Mouse (Mus musculus) kidney, postnatal 0 days (tissue): Measurements from ENCODE around the gene Tpcn1. TPM values are rescaled to one million over a fixed set of nuclear protein-coding genes. Genes with fewer than 3 reads are reported as not detected.

ENCODE experiments used
- ATAC-seq: fragments of 200-750 bp; cut with Nextera tagmentation; replicated peaks from 2 replicates; pipeline ENCODE4 v1.8.0; 2017; ENCODE audit warnings: low read depth, moderate number of reproducible peaks, moderate TSS enrichment, moderate library complexity; ENCODE audit not compliant: low FRiP score
- DNase-seq: peaks from one replicate; pipeline ENCODE4 v3.0.0-alpha.2; 2016; ENCODE audit warnings: low spot score
- H3K27ac ChIP-seq: fragments of 300-500 bp; sonication (generic); 2 replicates; pipeline ENCODE4 v1.5.1; 2014; ENCODE audit warnings: mild to moderate bottlenecking
- H3K27me3 ChIP-seq: fragments of 300-500 bp; sonication (generic); 2 replicates; pipeline ENCODE4 v1.6.1; 2014; ENCODE audit warnings: low read length, mixed read lengths; ENCODE audit not compliant: insufficient read depth
- H3K36me3 ChIP-seq: fragments of 300-500 bp; sonication (generic); 2 replicates; pipeline ENCODE4 v1.6.1; 2014; ENCODE audit warnings: low read length, mixed read lengths; ENCODE audit not compliant: insufficient read depth
- H3K4me1 ChIP-seq: fragments of 300-500 bp; sonication (generic); replicated peaks from 2 replicates; pipeline ENCODE4 v1.6.1; 2014; ENCODE audit warnings: antibody characterized with exemption, low read length, mixed read lengths; ENCODE audit not compliant: insufficient read depth
- H3K4me2 ChIP-seq: fragments of 300-500 bp; sonication (generic); 2 replicates; pipeline ENCODE4 v1.6.1; 2014; ENCODE audit warnings: mild to moderate bottlenecking, low read length, moderate library complexity, mixed read lengths
- H3K4me3 ChIP-seq: fragments of 300-500 bp; sonication (generic); replicated peaks from 2 replicates; pipeline ENCODE4 v1.5.1; 2014; ENCODE audit warnings: low read depth, low read length
- H3K9ac ChIP-seq: fragments of 300-500 bp; sonication (generic); 2 replicates; pipeline ENCODE4 v1.6.1; 2014; ENCODE audit warnings: low read depth, low read length
- H3K9me3 ChIP-seq: fragments of 300-500 bp; sonication (generic); replicated peaks from 2 replicates; pipeline ENCODE4 v1.6.1; 2016; ENCODE audit warnings: low read length, inconsistent platforms, mixed read lengths
- CTCF ChIP-seq: IDR thresholded peaks from 2 replicates; pipeline ENCODE4 v1.5.1; 2016; ENCODE audit warnings: antibody characterized with exemption, low read depth, mild to moderate bottlenecking, moderate library complexity
- WGBS: fragments of 180-500 bp; shearing (Covaris S2); extraction: QIAGEN DNeasy Blood & Tissue Kit; methylation state at CpG from one replicate; pipeline ENCODE4 v1.1.7; 2014; 5-methylcytosine and 5-hydroxymethylcytosine counted together
- polyA plus RNA-seq: library from polyadenylated mRNA; unstranded; fragments of >200 nt; fragmentation: Nextera tagmentation; extraction: Ambion mirVana; gene quantifications from 2 replicates; pipeline ENCODE4 v1.2.1, GENCODE M21; 2015

Gene Tpcn1
- polyA plus RNA-seq, 1 experiment from 2014 or later: 35.4 TPM

DNA sequence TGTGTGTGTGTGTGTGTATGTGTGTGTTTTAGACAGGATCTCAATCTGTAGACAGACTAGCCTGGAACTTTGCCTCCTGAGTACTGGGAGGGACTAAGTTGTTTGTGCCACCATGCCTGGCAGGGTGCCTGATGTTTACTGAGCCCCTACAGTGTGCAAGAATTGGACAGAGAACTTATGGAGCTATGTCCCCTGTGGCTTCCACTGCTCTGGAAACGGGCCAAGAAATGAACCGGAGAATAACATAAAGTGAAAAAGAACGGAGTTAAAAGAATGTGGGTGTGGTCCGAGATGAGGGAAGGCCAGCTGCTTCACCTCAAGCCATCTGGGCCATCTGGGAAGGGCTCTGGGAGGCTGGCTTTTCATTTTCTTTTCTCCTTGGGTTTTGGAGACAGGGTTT, 73.7 kb downstream of the Tpcn1 start:
- WGBS: 7% methylated on average over 4 of the region's 4 CpGs
- Histone ChIP-seq H3K4me1 (peaks cover 28% of the 10 kb centered on the region), H3K9ac (no peak overlapping the region), H3K4me3 (no peak overlapping the region), H3K36me3 (no peaks in the 10 kb centered on the region), H3K4me2 (no peak overlapping the region), H3K9me3 (no peaks in the 10 kb centered on the region), H3K27me3 (no peaks in the 10 kb centered on the region), H3K27ac (peak overlapping the region; percentile 55)
- ATAC-seq (no peak), DNase-seq (peak; percentile 91)
- TF ChIP-seq CTCF: no peak

DNA sequence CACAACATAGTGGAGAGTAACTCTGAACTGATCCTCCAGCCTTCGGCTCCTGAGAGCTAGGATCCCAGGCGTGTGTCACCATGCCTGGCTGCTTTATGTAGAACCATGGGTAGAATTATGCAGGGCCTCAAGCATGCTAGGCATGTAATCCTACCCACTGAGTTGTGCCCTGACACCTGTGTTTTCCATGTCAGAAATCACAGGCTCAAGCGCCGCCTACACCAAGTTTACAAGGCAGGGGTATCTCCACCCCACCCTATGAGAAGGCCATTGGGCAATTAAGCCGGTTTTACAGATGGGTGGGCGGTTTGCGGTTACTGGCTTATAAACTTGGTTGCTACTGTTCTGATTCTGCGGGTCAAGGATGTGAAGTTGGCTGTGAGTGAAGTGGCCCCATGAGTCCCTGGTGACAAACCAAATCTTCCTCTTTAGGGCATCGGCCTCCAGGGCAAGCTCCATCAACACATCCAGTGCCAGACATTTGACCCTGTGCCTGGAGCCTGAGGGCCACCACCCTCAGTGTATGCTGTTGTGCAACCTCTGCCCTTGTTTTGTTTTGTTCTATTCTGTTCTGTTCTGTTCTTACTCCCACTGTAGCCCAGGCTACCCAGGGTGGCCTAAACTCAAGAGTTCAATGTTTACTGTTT, 74.3 kb downstream of the Tpcn1 start:
- Histone ChIP-seq H3K27ac (peak overlapping the region; percentile 55), H3K9ac (no peak overlapping the region), H3K9me3 (no peaks in the 10 kb centered on the region), H3K36me3 (no peaks in the 10 kb centered on the region), H3K4me3 (no peak overlapping the region), H3K4me1 (peaks cover 28% of the 10 kb centered on the region), H3K27me3 (no peaks in the 10 kb centered on the region), H3K4me2 (0 out of 2 replicates have a peak overlapping the region, but pooled peaks have one; percentile 0)
- WGBS: 50% methylated on average over 9 of the region's 9 CpGs
- TF ChIP-seq CTCF: no peak
- no peak for DNase-seq
- ATAC-seq: no peak

DNA sequence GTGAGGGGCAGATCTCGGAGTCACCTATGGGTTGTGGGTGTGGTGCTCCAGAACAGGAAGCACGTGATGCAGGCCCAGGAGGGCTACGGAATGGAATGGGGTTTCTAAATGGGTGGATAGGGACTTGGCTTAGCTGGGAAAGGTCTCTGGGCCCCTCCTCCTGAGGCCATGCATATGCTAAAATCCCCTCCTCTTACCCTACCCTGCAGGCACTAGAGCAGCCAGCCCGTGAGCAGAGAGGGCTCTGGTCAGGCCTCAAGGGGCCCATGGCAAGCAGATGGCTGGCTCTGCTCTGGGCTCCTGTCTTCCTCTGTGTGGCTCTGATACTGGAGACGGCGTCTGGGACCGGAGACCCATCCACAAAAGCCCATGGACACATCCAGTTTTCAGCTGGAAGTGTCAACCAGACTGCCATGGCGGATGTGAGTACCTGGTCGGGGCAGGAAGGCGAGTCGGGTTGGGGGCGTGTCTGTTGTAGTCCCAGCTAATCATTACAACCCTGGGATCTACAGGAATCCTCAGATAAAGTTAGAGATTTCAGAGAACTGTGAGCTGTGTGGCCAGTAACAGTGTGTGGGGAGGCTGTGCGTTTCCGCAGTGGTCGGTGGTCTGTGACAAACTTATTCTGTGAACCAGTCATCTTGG, 75.4 kb downstream of the Tpcn1 start:
- Histone ChIP-seq H3K4me3 (no peak overlapping the region), H3K4me1 (peaks cover 28% of the 10 kb centered on the region), H3K27me3 (no peaks in the 10 kb centered on the region), H3K9me3 (no peaks in the 10 kb centered on the region), H3K27ac (peak overlapping the region; percentile 71), H3K36me3 (no peaks in the 10 kb centered on the region), H3K4me2 (peak overlapping the region; percentile 39), H3K9ac (0 out of 2 replicates have a peak overlapping the region, but pooled peaks have one; percentile 18)
- DNase-seq (peak; percentile 27), ATAC-seq (no peak)
- TF ChIP-seq CTCF: no peak
- 43% methylated on average over 15 of the region's 15 CpGs for WGBS

DNA sequence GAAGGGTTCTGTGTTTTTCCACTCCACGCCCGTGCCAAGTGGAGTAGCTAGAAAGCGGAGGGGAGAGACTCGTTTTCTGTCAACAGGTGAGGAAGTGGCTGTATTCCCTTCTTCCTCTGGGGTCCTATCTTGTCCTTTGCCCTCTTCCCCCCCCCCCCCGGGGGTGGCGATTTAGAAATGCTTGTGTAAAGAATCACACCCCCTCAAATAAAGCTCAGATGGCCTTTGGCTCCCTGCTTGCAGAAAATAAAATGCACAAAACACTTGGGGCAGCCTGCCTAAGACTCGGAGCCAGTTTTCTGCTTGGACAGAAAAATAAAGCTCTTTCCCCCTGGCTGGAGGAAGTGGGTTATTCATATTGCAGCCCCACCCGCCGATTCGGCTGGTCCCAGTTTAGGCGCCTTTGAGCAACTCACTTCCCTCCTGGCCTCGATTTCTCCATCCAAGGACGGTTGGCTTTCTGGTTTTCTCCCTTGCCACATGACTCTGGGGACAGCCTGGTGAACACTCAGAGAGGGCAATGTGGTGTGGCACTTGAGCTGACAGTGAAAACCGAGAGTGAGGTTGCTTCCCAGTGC, 76.7 kb downstream of the Tpcn1 start:
- no peaks in the 10 kb centered on the region for H3K9me3 ChIP-seq
- no peak for ATAC-seq
- H3K4me3 ChIP-seq: peak overlapping the region; percentile 49
- no peaks in the 10 kb centered on the region for H3K36me3 ChIP-seq
- H3K4me1 ChIP-seq: peaks cover 28% of the 10 kb centered on the region
- H3K4me2 ChIP-seq: peak overlapping the region; percentile 61
- H3K9ac ChIP-seq: peak overlapping the region; percentile 41
- WGBS: 21% methylated on average over 14 of the region's 14 CpGs
- no peaks in the 10 kb centered on the region for H3K27me3 ChIP-seq
- TF ChIP-seq CTCF: no peak
- H3K27ac ChIP-seq: peak overlapping the region; percentile 27; the same call in 1 of the 2 replicates
- peak; percentile 34 for DNase-seq

DNA sequence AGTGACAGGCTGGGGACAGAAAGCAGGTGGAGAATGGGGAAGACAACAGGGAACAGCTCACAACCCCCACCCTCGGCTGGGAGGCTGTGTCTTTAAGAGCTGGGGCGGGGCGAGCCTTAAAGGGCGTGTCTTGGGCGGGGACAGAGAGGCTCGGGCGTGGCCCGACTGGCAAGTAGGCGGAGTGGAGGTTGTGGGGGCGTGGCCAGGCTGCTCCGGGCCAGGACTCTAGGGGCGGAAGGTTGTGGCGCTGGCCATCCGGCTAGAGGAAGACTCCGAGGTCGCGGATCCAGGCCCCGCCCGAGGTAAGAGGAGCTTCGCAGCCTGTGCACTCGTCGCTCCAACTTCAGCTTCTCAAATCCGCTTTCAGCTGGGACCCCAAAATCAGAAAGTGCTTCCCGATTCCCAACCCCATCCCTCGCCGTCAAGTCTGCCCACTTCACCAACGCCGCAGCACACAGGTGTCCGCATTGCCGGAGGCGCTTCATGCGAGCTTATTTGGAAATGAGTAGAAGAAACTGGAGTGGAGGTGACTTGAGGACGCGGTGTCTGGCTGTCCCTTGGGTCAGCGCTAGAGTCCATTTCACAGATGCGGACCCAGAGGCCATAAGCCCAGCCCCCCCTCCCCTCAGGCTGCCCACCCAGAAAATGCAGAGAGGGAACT, 77.4 kb downstream of the Tpcn1 start, which contains the start of gene Slc8b1:
Gene Slc8b1 (plus strand): TSS at position 187 of the 661 bp plus-strand sequence.
- H3K27ac ChIP-seq: peak within 1 kb of the TSS; percentile 27; the same call in 1 of the 2 replicates
- TF ChIP-seq CTCF: peak; percentile 10; the same call in 1 of the 2 replicates
- peak within 1 kb of the TSS; percentile 49 for H3K4me3 ChIP-seq
- DNase-seq (peak; percentile 97), ATAC-seq (peak; percentile 90)
- H3K4me1 ChIP-seq: peaks cover 26% of the 10 kb centered on the region
- no peaks in the 10 kb centered on the region for H3K27me3 ChIP-seq
- no peaks in the 10 kb centered on the region for H3K9me3 ChIP-seq
- H3K4me2 ChIP-seq: peak within 1 kb of the TSS; percentile 61
- H3K9ac ChIP-seq: peak within 1 kb of the TSS; percentile 41
- no peaks in the 10 kb centered on the region for H3K36me3 ChIP-seq
- under 1% methylated on average over 33 of the region's 36 CpGs for WGBS

DNA sequence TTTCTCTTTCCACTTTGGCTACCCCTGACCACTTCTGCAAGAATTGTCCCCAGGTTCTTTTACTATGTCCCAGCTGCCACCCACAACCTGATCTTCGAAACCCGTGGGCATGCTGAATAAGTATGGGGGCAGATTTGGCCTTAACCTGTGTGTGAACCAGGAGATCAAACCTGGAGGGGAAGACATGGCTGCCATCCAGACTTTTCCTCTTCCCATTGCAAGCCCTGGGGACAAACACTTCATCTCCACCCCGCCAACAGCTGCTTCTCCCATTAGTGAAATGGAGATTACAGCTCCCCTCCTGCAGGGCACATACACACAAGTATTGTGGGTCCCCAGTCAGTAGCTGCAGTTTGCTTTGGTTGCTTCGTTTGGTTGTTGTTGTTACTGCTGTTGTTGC, 81.2 kb downstream of the Tpcn1 start:
- no peak overlapping the region for H3K4me3 ChIP-seq
- H3K36me3 ChIP-seq: no peaks in the 10 kb centered on the region
- peaks cover 11% of the 10 kb centered on the region for H3K4me1 ChIP-seq
- 57% methylated on average over 4 of the region's 4 CpGs for WGBS
- H3K9me3 ChIP-seq: no peaks in the 10 kb centered on the region
- no peak overlapping the region for H3K9ac ChIP-seq
- no peak overlapping the region for H3K27ac ChIP-seq
- DNase-seq (no peak), ATAC-seq (no peak)
- H3K4me2 ChIP-seq: no peak overlapping the region
- no peak for TF ChIP-seq CTCF
- H3K27me3 ChIP-seq: no peaks in the 10 kb centered on the region
